Mouse (Mus musculus): ENCODE data around the gene Ephb6.

DNA sequence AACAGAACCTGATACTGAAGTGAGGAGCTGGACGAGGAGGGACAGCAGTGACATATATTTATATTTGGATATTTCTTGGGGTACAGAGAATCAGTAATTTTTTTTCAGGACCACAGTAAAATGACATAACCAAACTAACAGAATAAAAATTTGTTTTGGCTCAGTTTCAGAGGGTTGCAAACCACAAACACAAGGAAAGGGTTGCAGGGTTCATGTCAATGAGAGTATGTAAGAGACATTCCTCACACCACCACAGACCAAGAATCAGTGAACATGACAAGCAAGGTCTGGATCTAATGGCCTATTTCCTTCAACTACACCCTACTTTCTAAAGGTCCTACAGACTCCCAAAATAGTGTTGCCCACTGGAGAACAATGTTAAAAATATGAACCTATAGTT, 23.1 kb upstream of the Ephb6 start:
- TF ChIP-seq CTCF (IDR thresholded peaks at IDR 0.05) = no peak
- TF ChIP-seq POLR2A (IDR thresholded peaks at IDR 0.05; ENCODE audit: insufficient read depth, low read depth, low read length) = no peak
